Mouse (Mus musculus) mouse embryonic stem cell (cell line): Measurements from ENCODE around the gene Grk4.
"Not testable (repeated sequence)": the region's sequence is repeated elsewhere in the genome, so short reads cannot be mapped to it uniquely, and the experiment has no call there.

Source experiments
- in situ Hi-C, 2 experiments: fragments of 300-500 bp; cut with MboI; formaldehyde crosslinking; loops; 1 replicate in 1 of 2; 3 replicates in 1 of 2; pipeline ENCODE4 v1.14.3; 2019 to 2020; ENCODE audit warnings: low sequenced_read_pairs in 2 of 2, low pct_unique_long_range_greater_than_20kb in 1 of 2, mixed read lengths in 1 of 2; ENCODE audit not compliant: unreplicated experiment in 1 of 2

Gene Grk4

DNA sequence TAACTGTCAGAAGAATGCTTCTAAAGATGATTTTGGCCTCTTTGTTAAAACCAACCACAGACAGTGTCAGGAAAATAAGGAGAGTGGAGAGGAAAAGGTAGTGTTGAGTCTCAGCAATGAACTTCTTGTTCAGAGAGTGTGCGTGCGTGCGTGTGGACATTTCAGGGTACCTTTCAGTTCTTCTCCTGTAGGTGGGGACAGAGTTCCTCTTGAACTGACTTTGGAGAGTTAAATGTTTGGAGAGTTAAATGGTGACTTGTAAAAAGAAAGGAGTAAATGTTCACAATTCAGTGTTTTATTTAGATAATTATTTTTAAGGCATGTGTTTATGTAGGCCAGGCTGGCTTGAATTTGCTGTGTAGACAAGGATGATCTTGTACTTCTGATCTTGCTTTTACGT, 10.1 kb downstream of the Grk4 start:
- in situ Hi-C loops: no loop called here

DNA sequence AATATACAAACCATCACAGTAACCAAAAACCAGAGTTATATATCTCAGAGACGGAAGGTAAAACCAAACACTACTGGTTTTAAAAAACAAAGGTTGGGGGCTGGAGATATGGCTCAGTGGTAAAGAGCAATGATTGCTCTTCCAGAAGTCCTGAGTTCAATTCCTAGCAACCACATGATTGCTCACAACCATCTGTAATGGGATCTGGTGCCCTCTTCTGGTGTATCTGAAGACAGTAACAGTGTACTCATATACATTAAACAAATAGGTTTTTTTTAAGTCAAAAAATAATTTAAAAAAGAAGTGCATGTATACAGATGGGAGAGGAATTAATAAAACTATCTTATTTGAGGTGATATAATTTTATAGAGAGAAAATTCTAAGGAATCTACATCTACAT, 29.7 kb downstream of the Grk4 start:
- in situ Hi-C loops: no loop called here

DNA sequence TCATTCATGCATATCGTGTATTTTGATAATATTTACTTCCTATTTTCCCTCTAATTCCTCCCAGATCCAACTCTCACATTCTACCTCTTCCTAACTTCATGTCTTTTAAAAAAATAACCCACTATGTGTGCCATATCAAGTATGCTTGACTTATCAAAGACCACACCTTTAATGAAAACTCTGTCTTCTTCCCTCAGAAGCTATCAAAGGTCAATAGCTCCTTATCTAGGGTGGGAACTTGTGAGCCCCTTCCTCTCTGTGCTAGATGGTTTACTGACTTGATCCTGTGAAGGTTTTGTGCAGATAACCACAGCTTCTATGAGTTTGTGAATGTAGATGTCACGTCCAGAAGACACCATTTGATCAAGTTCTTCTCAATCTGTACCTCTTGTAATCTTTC, 32.6 kb downstream of the Grk4 start:
- in situ Hi-C loops: no loop called here

DNA sequence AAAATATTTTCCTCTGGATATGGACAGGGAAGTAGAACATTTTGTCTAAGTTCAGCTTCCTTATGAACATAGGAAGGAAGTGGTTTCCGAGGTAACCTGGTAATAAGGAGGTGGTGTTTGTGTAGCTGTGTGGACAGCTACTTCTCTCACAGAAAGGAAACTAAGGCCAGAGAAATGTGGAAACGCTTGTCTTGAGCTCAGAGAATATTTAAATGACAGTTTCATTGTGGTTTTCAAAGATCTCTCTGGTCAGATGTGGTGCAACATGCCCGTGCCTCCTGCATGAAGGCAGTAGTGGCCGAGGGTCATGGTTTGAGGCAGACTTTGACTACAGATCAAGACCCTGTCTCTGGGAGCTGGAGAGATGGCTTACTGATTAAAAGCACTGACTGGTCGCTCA, 35.3 kb downstream of the Grk4 start:
- in situ Hi-C loops: no loop called here

DNA sequence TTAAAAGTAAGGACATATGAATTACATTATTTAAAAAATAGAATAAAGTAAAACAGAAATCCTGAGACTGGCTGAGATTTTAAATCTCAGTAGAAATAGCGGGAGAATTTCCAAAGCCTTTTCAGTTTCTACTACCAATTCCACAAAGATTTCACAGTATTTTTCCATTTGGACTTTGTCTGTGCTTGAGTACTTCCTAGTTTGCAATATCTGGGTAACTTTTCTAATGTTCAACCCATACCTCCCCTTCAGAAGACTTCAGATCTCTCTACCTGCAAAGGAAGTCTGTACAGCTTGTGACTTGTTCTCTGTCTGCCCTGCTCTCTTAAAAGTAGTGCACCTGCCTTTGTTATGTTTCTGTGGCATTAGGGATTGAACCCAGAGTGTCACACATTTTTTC, 48.3 kb downstream of the Grk4 start:
- in situ Hi-C loops: no loop called here

DNA sequence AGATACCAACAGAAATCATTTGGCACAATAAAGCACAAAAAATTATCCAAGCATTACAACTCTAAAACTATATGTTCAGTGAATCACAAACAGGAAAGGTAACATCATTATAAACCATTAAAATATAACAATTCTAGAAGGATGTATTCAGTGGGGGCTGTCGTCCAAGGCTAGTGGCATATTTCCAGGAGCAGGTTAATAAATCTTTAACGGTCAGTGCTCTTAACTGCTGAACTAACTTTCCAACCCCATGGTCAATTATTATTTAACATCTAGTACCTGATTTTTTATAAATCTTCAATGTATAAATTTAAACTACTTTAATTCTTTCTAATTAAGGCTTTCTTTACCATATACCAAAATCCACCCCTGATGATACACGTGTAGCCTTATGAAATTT, 54.2 kb downstream of the Grk4 start:
- in situ Hi-C loops: not testable (repeated sequence)

DNA sequence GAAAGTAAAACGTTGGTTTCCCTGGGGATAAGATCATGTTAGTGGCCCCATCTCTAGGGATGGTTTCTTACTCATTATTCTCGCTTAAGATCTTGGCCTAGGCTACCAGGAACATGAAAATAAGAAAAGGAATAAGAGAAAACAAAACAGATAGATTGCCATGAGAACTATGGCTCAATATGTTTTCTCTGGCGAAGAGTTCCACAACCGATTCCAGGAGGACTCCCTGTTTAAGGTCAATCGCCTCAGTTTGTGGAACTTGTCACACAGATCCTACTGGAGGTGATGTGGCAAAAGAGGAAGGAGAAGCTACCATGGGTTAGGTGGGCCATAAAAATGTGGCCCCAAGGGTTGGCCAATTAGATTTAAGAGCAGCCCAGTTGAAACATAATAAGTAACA, 54.6 kb downstream of the Grk4 start:
- in situ Hi-C loops: no loop called here

DNA sequence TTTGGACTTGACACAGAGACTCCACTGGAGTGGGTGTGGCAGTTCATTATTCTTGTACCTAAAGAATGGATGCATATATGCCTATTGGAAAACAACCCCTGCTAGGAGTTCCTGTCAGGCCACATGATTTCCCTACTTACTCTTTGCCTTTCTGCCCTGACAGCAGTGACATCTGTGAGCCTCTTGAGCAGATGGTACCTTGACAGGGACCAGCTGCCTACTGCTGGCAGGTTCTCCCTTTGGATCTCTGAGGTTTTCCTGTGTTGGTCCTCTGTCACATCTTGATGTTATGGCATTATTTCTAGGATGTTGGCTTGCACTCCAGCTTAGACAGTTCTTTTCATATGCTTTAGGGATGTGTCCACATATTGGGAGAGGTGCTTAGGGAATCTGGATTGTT, 69.0 kb downstream of the Grk4 start:
- in situ Hi-C loops: no loop called here

DNA sequence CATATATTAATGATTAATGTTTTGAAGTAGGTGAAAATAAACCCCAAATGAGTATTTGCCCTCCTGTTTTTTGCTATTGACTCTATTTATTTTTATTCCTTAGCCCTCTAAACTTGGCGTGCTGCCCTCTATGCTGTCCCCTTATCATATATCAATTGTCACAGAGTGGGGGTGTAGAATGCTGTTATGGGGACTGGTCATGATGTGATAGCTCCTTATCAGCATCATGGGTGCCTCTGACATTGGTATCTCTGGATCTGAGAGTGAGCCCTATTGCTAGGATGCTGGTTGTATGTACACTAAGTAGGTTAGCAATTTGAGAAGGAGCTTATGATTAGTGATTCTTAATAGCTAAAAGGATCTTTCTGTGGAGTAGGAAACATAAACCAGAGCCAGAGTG, 70.1 kb downstream of the Grk4 start:
- in situ Hi-C loops: no loop called here

DNA sequence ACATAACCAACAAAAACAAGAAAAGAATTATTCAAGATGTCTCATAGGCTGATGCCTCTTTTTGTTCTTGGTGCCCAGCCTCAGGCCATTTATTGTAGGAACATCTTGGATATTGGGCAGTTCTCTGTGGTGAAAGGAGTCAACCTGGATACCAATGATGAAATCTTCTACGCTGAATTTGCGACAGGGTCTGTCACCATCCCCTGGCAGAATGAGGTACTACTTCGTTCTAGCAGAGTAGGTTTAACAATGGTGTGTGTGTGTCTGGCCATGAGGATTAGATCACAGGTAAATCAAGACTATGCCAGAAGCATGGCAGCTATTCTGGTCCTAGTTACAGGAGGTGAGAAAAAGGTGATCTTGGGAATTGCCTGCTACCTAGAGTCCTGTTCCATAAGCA, 91.3 kb downstream of the Grk4 start:
- in situ Hi-C loops: no loop called here

DNA sequence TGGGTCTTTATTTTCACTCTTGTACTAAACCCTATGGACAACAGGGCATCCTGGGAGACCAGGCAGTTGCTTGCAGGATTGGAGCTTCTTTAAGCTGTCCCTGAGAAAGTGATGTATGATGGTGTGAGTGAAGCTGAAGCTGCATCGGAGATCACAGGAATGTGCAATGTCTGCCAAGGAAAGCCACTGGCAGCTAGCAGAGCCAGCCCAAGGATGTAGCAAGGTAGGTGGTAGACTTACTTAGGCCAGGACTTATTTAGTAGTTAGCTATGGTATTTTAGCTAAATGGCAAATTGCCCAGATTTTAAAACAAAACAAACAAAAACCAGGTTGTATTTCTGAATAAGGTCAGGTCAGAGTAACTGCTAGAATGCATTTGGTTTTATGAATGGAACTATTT, 98.6 kb downstream of the Grk4 start:
- in situ Hi-C loops: no loop called here

DNA sequence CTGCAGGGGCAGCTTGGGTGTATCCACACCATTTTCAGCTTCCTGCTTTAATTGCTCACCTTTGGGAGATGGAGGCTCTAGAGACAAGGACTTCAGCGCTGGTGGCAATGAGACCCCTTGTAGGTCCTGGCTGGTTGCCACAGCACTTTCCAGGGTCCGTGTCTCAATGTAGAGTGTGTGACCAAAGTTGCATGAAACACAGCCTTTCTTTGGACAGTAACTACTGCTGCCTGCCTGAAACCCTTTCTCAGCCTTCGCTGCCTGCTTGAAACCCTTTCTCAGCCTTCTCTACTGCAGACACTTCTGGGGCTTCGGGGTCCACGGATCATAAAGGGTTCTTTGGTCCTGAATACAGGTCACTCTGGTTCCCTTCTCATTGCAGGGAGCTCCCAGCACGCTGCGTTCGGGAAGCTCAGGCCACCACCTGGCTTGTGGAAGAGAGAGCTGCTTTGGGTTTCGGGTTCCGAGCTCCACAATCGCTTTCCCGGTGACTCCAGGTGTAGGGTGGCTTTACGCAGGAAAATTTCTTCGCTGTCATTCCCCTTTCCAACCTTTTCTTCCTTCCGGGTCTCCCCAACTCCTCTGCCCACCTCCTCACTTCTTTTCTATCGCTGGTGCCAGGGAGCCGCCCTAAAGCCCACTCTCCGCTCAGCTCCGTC, 100.8 kb downstream of the Grk4 start:
- in situ Hi-C loops: no loop called here

DNA sequence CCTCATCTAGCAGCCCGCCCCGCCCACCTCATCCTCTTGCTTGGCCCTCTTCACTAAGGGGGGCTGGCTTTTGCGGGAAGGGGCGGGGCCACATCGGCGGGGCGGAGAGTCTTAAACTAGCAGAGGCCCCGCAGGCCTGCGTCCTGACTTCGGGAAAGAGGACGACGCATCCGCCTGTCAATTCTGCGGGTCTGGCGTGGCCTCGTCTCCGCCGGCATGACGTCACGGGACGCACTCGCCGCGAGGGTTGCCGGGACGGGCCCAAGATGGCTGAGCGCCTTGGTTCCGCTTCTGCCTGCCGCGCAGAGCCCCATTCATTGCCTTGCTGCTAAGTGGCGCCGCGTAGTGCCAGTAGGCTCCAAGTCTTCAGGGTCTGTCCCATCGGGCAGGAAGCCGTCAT, 101.3 kb downstream of the Grk4 start, which contains the start of gene Htt:
Gene Htt, plus strand, starts transcription at position 232 of the 400 bp plus-strand sequence.
- in situ Hi-C loops: no loop called here

DNA sequence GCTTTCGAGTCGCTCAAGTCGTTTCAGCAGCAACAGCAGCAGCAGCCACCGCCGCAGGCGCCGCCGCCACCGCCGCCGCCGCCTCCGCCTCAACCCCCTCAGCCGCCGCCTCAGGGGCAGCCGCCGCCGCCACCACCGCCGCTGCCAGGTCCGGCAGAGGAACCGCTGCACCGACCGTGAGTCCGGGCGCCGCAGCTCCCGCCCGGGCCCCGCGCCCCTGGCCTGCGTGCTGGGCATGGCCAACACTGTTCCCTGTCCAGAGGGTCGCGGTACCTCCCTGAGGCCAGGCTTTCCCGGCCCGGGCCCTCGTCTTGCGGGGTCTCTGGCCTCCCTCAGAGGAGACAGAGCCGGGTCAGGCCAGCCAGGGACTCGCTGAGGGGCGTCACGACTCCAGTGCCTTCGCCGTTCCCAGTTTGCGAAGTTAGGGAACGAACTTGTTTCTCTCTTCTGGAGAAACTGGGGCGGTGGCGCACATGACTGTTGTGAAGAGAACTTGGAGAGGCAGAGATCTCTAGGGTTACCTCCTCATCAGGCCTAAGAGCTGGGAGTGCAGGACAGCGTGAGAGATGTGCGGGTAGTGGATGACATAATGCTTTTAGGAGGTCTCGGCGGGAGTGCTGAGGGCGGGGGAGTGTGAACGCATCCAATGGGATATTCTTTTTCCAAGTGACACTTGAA, 101.9 kb downstream of the Grk4 start:
- in situ Hi-C loops: no loop called here

DNA sequence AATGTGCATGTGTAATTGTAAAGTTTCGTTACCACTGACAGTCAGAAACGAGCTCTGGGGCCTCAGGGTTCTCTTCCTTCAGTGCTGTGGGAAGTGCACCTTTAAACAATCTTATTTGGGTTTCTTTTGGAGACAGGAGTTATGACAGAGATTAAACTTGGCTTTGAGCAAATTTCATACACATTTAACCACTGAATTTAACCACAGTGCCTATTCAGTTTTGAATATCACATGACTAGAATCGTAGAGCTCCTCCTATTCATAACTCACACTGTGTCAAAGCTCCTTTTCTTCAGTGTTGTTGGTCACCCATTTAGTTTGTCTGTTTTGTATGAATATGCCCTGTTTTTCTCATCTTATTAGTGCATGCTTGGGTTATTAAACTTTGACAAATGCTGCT, 111.6 kb downstream of the Grk4 start:
- in situ Hi-C loops: no loop called here

DNA sequence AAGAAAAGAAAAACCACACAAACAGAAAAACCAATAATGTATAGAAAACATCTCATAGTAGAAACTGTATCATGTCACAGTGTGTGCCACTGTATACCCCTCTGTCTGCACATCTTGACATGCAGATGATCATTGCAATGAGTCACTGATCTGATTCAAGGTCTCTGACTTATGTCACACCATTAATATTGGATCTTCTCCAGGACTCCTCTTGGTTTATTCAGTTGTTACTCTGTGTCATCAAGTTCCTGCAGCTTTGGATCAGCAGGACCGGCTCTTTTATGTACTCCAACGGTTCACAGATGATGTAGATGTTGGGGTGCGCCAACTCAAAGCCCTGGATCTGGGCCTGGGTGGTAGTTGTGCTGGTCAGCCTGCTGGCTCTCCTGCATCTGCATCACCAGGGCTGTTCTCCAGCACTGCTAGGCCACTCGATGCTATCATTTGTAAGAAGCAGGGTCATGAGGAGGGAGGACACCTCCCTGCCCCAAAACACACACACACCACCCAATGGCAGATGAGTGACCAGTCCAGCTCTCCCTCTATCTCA, 112.6 kb downstream of the Grk4 start:
- in situ Hi-C loops: no loop called here

DNA sequence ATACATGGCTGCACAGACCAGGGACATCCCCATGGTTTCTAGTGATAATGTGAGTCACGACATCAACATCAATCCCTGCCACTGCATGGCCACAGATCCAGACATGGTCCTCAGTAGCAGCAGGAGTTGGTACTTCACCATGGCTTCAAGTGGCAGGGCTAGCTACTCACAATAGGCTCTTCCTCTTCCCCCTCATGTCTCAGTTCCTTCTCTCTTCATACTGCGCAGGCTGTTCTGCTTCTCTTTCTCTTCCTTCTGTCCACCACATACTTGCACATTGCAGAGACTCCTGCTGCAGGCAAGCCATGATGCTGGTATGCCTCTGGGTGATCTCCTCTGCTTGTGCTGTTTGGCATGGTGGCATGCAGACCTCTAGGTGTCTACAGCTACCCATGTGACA, 113.2 kb downstream of the Grk4 start:
- in situ Hi-C loops: no loop called here

DNA sequence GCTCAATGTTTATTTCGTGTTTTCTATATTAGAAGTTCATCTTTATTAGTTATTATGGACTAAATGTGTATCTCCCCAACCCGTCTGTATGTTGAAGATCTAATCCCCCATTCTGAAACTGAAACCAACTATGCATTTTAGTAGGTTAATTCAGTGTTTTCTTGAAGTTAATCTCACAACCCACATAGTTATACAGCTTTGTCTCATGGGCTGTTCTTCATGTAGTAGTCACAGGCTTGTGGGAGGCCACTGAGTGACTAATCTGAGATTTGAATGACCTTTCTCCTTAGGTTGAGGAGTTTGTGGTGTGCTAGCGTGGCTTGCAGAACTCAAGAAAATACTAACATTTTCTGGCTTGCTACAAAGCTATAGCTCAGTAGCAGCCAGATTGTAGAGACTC, 124.8 kb downstream of the Grk4 start:
- in situ Hi-C loops: no loop called here

DNA sequence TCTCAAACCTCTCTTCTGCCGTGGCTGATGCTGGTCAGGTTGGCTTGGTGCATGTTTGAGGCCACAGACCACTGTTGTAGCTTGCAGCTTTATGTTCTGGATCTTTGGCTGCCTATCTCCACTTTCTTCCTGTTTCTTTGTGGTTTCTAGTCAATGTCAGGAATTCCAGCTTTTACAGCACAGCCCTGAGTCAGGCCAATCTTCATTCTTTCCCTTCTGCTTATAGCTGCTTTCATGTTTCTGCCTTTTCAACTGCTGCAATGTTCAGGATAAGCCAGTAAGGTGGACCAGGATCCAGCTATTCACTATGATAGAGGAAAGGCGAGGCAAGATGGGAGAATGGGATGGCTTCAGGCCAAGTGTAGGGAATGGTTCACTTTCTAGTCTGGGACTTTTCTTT, 131.0 kb downstream of the Grk4 start:
- in situ Hi-C loops: no loop called here

DNA sequence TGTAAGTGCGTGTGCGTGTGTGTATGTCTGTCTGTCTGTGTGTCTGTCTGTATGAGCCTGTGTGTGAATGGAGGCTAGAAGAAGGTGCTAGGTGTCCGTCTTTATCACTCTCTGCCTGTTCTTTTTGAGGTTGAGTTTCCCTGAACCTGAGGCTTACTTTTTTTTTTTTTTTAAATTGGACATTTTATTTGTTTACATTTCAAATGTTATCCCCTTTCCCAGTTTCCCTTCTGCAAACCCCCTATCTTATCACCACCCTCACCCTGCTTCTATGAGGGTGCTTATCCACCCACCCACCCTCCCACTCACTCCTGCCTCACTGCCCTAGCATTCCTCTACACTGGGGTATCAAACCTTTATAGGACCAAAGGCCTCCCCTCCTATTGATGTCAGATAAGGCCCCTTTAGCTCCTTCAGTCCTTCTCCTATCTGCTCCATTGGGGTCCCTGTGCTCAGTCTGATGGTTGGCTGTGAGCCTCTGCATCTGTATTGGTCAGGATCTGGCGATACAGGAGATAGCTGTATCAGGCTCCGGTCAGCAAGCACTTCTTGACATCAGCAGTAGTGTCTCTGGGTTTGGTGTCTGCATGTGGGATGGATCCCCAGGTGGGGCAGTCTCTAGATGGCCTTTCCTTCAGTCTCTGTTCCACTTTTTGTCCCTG, 140.2 kb downstream of the Grk4 start:
- in situ Hi-C loops: no loop called here
